Mouse (Mus musculus): ENCODE results near the gene Pitpnc1. TPM values are rescaled to one million over a fixed set of nuclear protein-coding genes. Genes with fewer than 3 reads are reported as not detected.
A peak's percentile ranks its signal among the peaks of the same experiment; 100 is the strongest.

Pitpnc1 gene
- total RNA-seq, 2 experiments from 2014 or later = 76.1 to 83.2 TPM

DNA sequence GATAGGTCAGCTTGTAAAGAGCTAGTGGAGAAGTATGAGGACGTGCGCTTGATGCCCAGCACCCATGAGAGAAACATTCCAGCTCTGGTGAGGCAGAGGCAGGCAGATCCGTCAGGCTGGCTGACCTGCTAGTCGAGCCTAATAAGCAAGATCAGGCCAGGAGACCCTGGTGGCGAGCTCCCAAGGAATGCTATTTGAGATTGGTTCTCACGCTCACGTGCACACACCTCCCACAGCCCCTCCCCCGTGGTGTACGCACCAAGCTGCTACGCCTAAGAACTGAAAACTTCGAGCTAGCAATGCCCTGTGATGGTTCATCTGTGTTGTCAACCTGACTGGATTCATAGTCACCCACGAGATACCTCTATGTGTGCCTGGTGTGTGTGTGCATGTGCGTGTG is 148.3 kb downstream of the Pitpnc1 start:
- DNase-seq (ENCODE audit: extremely low spot score in 1 of 2, low spot score in 2 of 2) = no peak
- intact Hi-C loops (cut with DNase I) = no loop called here

GRCm38 (mm10) chr11:107321819-107322218 is 148.7 kb downstream of the Pitpnc1 start:
- intact Hi-C loops (cut with DNase I) = no loop called here
- DNase-seq (ENCODE audit: extremely low spot score in 1 of 2, low spot score in 2 of 2) = no peak

GRCm38 (mm10) chr11:107319861-107320260 is 150.6 kb downstream of the Pitpnc1 start:
- no peak for DNase-seq (ENCODE audit: extremely low spot score in 1 of 2, low spot score in 2 of 2)
- intact Hi-C loops (cut with DNase I) = no loop called here

DNA sequence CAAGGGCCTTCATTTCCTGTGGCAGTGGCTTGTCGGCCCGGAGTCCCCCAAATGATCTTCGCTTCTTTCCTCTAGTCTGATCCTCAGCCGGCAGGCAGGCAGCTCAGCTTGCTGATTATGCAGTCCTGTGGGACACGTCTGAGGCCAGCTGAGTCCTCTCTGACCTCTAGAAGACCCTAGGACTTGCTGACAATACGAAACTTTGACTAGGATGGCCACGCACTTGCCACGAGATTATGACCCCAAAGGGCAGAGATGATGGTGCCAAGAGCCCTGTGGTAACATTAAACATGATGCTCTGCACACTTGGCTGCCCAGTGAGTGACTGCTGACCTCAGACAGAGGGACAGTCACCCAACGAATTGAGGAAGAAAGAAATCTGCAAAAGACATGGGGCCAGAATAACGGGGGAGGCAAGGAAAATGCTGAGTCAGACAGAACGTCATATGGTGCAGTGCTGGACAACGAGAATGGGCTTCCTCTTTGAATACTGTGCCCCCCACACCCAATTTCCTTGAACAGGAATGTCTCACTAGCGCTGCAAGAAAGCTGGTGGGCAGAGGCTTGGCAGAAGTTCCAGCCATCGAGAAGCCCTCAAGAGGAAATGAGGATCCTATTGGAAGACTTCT is 152.7 kb downstream of the Pitpnc1 start:
- intact Hi-C loops (cut with DNase I) = no loop called here
- DNase-seq (ENCODE audit: extremely low spot score in 1 of 2, low spot score in 2 of 2) = peak in 1 of 2 experiments; percentile 40

- DNase-seq (ENCODE audit: extremely low spot score in 1 of 2, low spot score in 2 of 2) = peak in 1 of 2 experiments; percentile 72
- intact Hi-C loops (cut with DNase I) = no loop called here
Observed at GRCm38 (mm10) chr11:107315475-107315874, 155.0 kb downstream of the Pitpnc1 start.

DNA sequence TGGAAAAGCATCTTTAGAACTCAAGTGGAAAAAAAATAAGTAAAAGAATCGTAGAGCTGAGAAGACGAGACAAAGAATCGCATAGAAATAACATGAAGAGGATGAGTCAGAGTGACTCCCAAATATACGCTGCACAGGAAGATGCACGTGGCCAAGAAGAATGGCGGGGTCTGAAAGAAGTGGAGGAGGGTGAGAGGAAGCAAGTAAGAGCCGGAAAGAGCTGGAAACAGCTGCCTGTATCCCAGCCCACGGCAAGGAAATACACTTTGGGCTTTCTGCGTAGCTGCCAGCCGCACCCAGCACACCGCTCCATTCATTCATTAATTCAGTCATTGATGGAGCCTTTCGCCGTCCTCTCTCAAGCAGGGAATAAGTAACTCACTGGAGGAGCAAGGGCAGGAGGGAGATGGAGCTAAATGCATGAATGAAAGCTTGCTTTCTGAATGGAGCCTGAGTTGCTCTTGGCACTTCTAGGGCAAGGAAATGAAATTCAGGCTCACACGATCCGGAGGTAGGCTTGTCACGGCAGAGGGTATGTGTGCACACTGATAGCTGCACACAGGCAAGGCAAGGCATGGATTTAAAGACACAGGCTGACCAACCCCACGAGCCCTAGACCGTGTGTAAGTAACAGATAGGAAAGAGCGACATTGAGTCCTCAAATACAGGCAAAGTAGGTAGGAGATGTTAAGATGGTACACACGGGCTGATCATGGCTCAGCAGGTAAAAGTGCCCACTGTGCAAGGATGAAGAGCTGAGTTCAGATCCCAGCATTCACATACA is 160.0 kb downstream of the Pitpnc1 start:
- DNase-seq (ENCODE audit: extremely low spot score in 1 of 2, low spot score in 2 of 2) = no peak
- intact Hi-C loops (cut with DNase I) = no loop called here

DNA sequence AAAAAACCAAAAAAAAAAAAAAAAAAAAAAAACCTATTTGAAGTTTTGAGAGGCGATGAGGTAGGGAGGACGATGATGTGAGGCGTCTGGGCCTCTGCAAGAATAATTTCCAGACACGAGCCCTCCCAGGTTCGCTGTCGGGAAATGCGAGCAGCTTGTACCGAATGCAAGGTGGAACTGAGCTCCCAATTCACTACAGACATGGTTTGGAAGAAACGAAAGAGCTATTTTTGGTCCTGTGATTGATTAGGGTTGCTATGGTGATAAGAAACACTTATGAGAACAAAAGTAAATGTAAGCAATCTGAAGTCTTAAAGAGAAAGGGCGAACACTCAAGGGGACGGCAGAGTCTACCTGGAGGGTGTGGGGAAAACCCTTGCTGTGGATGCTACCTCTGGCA is 164.3 kb downstream of the Pitpnc1 start:
- no peak for DNase-seq (ENCODE audit: extremely low spot score in 1 of 2, low spot score in 2 of 2)
- intact Hi-C loops (cut with DNase I) = no loop called here

GRCm38 (mm10) chr11:107302141-107302540 is 168.4 kb downstream of the Pitpnc1 start:
- DNase-seq (ENCODE audit: extremely low spot score in 1 of 2, low spot score in 2 of 2) = no peak
- intact Hi-C loops (cut with DNase I) = no loop called here

- no peak for DNase-seq (ENCODE audit: extremely low spot score in 1 of 2, low spot score in 2 of 2)
- intact Hi-C loops (cut with DNase I) = no loop called here
Observed at GRCm38 (mm10) chr11:107300235-107300634, 170.3 kb downstream of the Pitpnc1 start.

DNA sequence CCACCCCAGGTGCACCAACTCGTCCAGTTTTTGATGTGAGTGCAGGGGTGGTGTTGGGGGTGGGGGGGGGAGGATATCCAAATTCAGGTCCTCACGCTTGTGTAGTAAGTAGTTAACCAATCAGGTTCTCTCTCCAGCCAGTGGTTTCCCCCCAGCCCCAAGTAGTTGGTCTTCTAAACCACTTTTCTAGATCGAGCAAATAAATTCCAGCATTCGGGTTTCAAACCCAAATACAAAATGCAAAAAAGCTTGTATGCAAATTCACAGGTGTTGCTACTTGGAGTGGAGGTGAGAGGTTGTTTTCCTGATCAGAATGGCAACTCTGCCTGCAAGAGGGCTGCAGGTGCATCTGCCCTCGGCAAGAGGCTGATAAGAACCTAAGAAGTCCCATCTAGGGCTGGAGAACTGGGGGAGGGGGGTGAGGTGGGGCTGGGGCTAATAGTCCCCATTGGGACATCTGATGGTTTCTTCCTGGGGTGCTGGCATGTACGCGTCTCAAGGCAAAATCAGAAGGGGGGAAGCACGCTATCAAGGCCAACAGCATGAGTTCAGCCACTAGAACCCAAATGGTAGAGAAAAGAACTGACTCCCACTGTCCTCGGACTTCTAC is 170.9 kb downstream of the Pitpnc1 start:
- DNase-seq (ENCODE audit: extremely low spot score in 1 of 2, low spot score in 2 of 2) = no peak
- intact Hi-C loops (cut with DNase I) = no loop called here

GRCm38 (mm10) chr11:107296176-107296575 is 174.3 kb downstream of the Pitpnc1 start:
- no peak for DNase-seq (ENCODE audit: extremely low spot score in 1 of 2, low spot score in 2 of 2)
- intact Hi-C loops (cut with DNase I) = no loop called here

- intact Hi-C loops (cut with DNase I) = no loop called here
- no peak for DNase-seq (ENCODE audit: extremely low spot score in 1 of 2, low spot score in 2 of 2)
Observed at GRCm38 (mm10) chr11:107292036-107292435, 178.5 kb downstream of the Pitpnc1 start.

- intact Hi-C loops (cut with DNase I) = no loop called here
- no peak for DNase-seq (ENCODE audit: extremely low spot score in 1 of 2, low spot score in 2 of 2)
Observed at GRCm38 (mm10) chr11:107288186-107288563, 182.3 kb downstream of the Pitpnc1 start.

DNA sequence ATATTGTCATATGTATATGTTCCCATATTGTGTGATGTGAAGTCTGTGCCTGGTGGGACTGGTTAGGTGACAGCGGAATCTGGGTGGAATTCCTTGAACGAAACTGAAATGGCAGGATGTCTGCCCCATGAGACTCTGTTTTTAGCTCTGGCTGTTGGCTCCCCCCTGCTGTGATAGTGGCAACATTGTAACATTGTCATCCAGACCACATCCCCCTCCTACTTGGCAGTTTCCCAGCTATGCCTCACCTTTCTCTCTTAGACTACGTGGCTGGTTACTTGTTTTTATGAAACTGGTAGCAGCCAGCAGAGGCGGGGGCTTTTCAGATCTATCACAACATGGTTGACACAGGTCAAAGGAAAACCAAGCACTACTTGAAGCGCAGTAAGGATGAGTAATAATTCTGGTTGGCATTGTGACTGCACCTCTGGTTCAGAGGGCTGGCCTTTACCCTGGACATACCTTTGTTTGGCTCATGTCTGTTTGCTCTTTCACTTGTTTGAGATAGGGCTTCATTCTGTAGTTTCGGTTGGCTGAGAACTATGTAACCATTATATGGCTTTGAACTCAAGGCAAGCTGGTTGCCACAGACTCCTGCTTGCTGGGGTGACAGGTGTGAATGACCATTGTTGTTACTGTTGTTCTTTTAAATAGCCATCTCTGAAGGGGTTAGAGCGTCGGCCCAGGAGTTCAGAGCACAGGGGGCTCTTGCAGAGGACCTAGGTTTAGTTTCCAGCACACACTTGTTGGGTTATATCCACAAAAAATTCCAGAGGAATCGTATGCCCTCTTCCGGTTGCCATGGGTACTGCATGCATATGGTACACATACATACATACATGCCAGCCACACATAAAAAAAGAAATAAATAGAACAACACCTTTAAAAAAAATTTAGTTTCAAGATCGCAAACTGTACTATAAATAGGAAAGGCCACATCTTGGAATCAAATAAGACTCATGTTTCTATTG is 183.0 kb downstream of the Pitpnc1 start:
- intact Hi-C loops (cut with DNase I) = no loop called here
- peak in 1 of 2 experiments; percentile 68 for DNase-seq (ENCODE audit: extremely low spot score in 1 of 2, low spot score in 2 of 2)

GRCm38 (mm10) chr11:107285731-107286130 is 184.8 kb downstream of the Pitpnc1 start:
- no peak for DNase-seq (ENCODE audit: extremely low spot score in 1 of 2, low spot score in 2 of 2)
- intact Hi-C loops (cut with DNase I) = no loop called here

- intact Hi-C loops (cut with DNase I) = no loop called here
- no peak for DNase-seq (ENCODE audit: extremely low spot score in 1 of 2, low spot score in 2 of 2)
Observed at GRCm38 (mm10) chr11:107283632-107284031, 186.9 kb downstream of the Pitpnc1 start.

- intact Hi-C loops (cut with DNase I) = no loop called here
- DNase-seq (ENCODE audit: extremely low spot score in 1 of 2, low spot score in 2 of 2) = peak; percentile 29 to 49
Observed at GRCm38 (mm10) chr11:107282481-107282880, 188.0 kb downstream of the Pitpnc1 start.

DNA sequence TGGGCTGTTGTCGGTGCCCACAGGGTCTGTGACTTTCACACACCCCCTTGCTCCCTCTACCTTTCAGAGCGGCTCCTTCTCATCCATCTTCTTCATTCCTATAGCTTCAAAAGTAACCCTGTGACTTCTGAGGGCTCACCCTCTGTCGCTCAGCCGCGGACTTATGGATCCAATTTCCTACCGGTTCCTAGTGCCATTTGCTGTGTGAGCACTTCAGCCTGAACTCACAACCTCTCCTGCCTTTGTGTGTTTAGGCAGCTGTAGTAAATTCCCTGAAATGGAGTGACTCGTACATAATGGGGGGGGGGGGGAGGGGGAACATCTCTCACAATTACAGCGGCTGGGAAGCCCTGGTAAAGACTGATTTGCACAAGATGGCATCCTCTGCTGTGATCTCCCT is 191.2 kb downstream of the Pitpnc1 start:
- DNase-seq (ENCODE audit: extremely low spot score in 1 of 2, low spot score in 2 of 2) = no peak
- intact Hi-C loops (cut with DNase I) = no loop called here

GRCm38 (mm10) chr11:107276898-107277297 is 193.6 kb downstream of the Pitpnc1 start:
- DNase-seq (ENCODE audit: extremely low spot score in 1 of 2, low spot score in 2 of 2) = peak in 1 of 2 experiments; percentile 70

More at GRCm38 (mm10) chr11:107276898-107277297, 193.6 kb downstream of the Pitpnc1 start:
- intact Hi-C loops (cut with DNase I) = loop anchor here (2.0 kb wide), 1 partner anchor 196 kb away; no protein-coding TSS in a partner anchor
